Mouse (Mus musculus) urinary bladder, postnatal 4 days (tissue): ENCODE measurements around the gene Chkb.
"Not testable (repeated sequence)": the region's sequence is repeated elsewhere in the genome, so short reads cannot be mapped to it uniquely, and the experiment has no call there.

Experiments
- DNase-seq, 2 experiments: peaks; one replicate each; pipeline ENCODE4 v3.0.0; 2021 to 2022; ENCODE audit warnings: low spot score in 2 of 2

Chkb gene

GRCm38 (mm10) chr15:89453865-89454478, 24.3 kb upstream of the Chkb start, which contains the start of gene Mapk8ip2:
Mapk8ip2 (plus strand) TSS chr15:89453913.
- no peak for DNase-seq

GRCm38 (mm10) chr15:89452906-89453864, 23.5 kb upstream of the Chkb start:
- peak in 1 of 2 experiments; percentile 52 for DNase-seq

GRCm38 (mm10) chr15:89442486-89443070, 12.9 kb upstream of the Chkb start:
- no peak for DNase-seq

- no peak for DNase-seq
Measured at GRCm38 (mm10) chr15:89435878-89436277, 6.2 kb upstream of the Chkb start.

- no peak for DNase-seq
Measured at GRCm38 (mm10) chr15:89434136-89434535, 4.4 kb upstream of the Chkb start.

GRCm38 (mm10) chr15:89432946-89433345, 3.2 kb upstream of the Chkb start:
- no peak for DNase-seq

GRCm38 (mm10) chr15:89431806-89432205, 2.1 kb upstream of the Chkb start:
- no peak for DNase-seq

GRCm38 (mm10) chr15:89431271-89431670, 1.6 kb upstream of the Chkb start:
- no peak for DNase-seq

GRCm38 (mm10) chr15:89430771-89431170, 1.1 kb upstream of the Chkb start:
- DNase-seq, result not testable (repeated sequence)

- no peak for DNase-seq
Measured at GRCm38 (mm10) chr15:89430341-89430740, 633 bp upstream of the Chkb start.

- DNase-seq, result no peak
Measured at GRCm38 (mm10) chr15:89428821-89429351, 822 bp downstream of the Chkb start.

GRCm38 (mm10) chr15:89428136-89428790, 1.4 kb downstream of the Chkb start:
- no peak for DNase-seq

GRCm38 (mm10) chr15:89426716-89427115, 3.0 kb downstream of the Chkb start:
- DNase-seq, result no peak

GRCm38 (mm10) chr15:89425711-89426121, 4.0 kb downstream of the Chkb start, which contains the start of gene Cpt1b:
Cpt1b (minus strand) TSS chr15:89425863.
- DNase-seq, result no peak

GRCm38 (mm10) chr15:89424621-89425020, 5.1 kb downstream of the Chkb start:
- DNase-seq, result peak in 1 of 2 experiments; percentile 53

- DNase-seq, result no peak
Measured at GRCm38 (mm10) chr15:89421938-89422337, 7.8 kb downstream of the Chkb start.

GRCm38 (mm10) chr15:89415282-89415681, 14.4 kb downstream of the Chkb start:
- DNase-seq, result no peak

GRCm38 (mm10) chr15:89410118-89410517, 19.6 kb downstream of the Chkb start, which contains the start of gene Syce3:
Syce3 (minus strand) TSS chr15:89410503.
- DNase-seq, result no peak

- no peak for DNase-seq
Measured at GRCm38 (mm10) chr15:89406691-89407090, 23.0 kb downstream of the Chkb start.

GRCm38 (mm10) chr15:89404831-89405623, 24.7 kb downstream of the Chkb start:
- DNase-seq, result no peak

- no peak for DNase-seq
Measured at GRCm38 (mm10) chr15:89402471-89402870, 27.2 kb downstream of the Chkb start.
